Mouse (Mus musculus) hindbrain, embryonic 15.5 days (tissue): ENCODE measurements at regions not wholly inside any gene's neighbourhood (a gene's known extent, or its start where the extent isn't known, plus 50 kb on each side); places are given as distances from the start of the nearest gene placed in this dataset.

Source experiments
- ATAC-seq: fragments of 200-750 bp; cut with Nextera tagmentation; 2 replicates; pipeline ENCODE4 v1.8.0; 2017; ENCODE audit warnings: low read depth, moderate number of reproducible peaks, moderate TSS enrichment; ENCODE audit not compliant: low FRiP score
- H3K27ac ChIP-seq: fragments of 300-500 bp; sonication (generic); replicated peaks from 2 replicates; pipeline ENCODE4 v1.5.1; 2015; ENCODE audit warnings: mild to moderate bottlenecking, inconsistent platforms
- H3K27me3 ChIP-seq: fragments of 300-500 bp; sonication (generic); 2 replicates; pipeline ENCODE4 v1.6.1; 2015; ENCODE audit warnings: control low read depth, inconsistent platforms
- H3K36me3 ChIP-seq: fragments of 300-500 bp; sonication (generic); 2 replicates; pipeline ENCODE4 v1.6.1; 2015; ENCODE audit warnings: control low read depth, inconsistent platforms
- H3K4me1 ChIP-seq: fragments of 300-500 bp; sonication (generic); replicated peaks from 2 replicates; pipeline ENCODE4 v1.6.1; 2015; ENCODE audit warnings: control low read depth, inconsistent platforms
- H3K4me2 ChIP-seq: fragments of 300-500 bp; sonication (generic); 2 replicates; pipeline ENCODE4 v1.6.1; 2015; ENCODE audit warnings: moderate library complexity, mild to moderate bottlenecking, inconsistent platforms
- H3K4me3 ChIP-seq: fragments of 300-500 bp; sonication (generic); 2 replicates; pipeline ENCODE4 v1.5.1; 2015; ENCODE audit warnings: mild to moderate bottlenecking, inconsistent platforms
- H3K9ac ChIP-seq: fragments of 300-500 bp; sonication (generic); 2 replicates; pipeline ENCODE4 v1.6.1; 2015; ENCODE audit warnings: inconsistent platforms
- H3K9me3 ChIP-seq: fragments of 300-500 bp; sonication (generic); 2 replicates; pipeline ENCODE4 v1.6.1; 2016; ENCODE audit warnings: control low read depth, inconsistent platforms
- WGBS: fragments of 180-500 bp; shearing (Covaris S2); methylation state at CpG from one replicate; pipeline ENCODE4 v1.1.7; 2015; 5-methylcytosine and 5-hydroxymethylcytosine counted together

- H3K4me3 ChIP-seq, result no peak overlapping the region
- no peak overlapping the region for H3K9ac ChIP-seq
- WGBS, result 61% methylated on average over 8 of the region's 8 CpGs
- H3K36me3 ChIP-seq, result no peaks in the 10 kb centered on the region
- no peak overlapping the region for H3K4me2 ChIP-seq
- no peaks in the 10 kb centered on the region for H3K27me3 ChIP-seq
- H3K4me1 ChIP-seq, result no peaks in the 10 kb centered on the region
- ATAC-seq, result no peak
- H3K9me3 ChIP-seq, result no peaks in the 10 kb centered on the region
- H3K27ac ChIP-seq, result no peak overlapping the region
Observed at GRCm38 (mm10) chr1:42436366-42436998, 259.1 kb upstream of the Pou3f3 start.

GRCm38 (mm10) chr1:42468365-42468764 lies 227.2 kb upstream of the Pou3f3 start:
- H3K27me3 ChIP-seq, result 0 out of 2 replicates have a peak, but pooled peaks cover 3% of the 10 kb centered on the region
- H3K4me1 ChIP-seq, result peaks cover 15% of the 10 kb centered on the region
- no peak for ATAC-seq
- H3K36me3 ChIP-seq, result no peaks in the 10 kb centered on the region
- H3K4me2 ChIP-seq, result no peak overlapping the region
- WGBS, result 90% methylated on average over 3 of the region's 3 CpGs
- H3K9ac ChIP-seq, result no peak overlapping the region
- H3K4me3 ChIP-seq, result no peak overlapping the region
- no peaks in the 10 kb centered on the region for H3K9me3 ChIP-seq
- no peak overlapping the region for H3K27ac ChIP-seq

DNA sequence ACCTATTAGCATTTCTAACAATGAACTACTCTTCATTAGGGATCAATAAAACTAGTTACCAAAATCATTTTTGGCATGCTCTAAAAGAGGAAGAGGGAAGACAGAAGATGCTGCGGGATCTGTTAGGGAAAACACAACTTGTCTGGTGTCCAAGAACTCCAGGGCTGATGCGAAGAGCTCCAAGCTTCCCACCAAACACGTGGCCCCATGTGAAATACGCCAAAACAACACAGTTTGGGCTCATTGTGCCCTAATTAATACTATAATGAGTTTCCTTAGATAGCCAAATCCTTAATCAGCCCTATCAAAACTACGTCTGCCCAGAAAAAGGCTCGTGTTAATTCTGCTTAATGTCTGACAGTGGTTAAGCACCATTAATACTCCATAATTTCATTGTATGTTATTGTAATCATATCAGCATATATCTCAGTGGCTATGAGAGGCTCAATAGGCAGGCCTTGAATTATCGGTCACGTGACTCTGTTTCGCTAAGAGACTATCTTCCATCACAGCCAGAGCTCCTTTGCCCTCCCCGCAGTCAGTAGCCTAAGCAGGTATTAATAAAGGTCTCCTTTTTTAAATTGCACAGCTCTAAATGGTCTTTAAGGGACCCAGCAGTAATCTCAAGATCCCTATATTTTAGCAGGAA lies 223.6 kb upstream of the Pou3f3 start:
- WGBS, result 53% methylated on average over 10 of the region's 10 CpGs
- peak overlapping the region; percentile 45 for H3K27ac ChIP-seq

GRCm38 (mm10) chr1:42472495-42473230 lies 222.9 kb upstream of the Pou3f3 start:
- H3K4me3 ChIP-seq, result no peak overlapping the region
- peaks cover 19% of the 10 kb centered on the region for H3K4me1 ChIP-seq
- peak overlapping the region; percentile 31 for H3K4me2 ChIP-seq
- no peaks in the 10 kb centered on the region for H3K36me3 ChIP-seq
- ATAC-seq, result peak; percentile 81
- H3K27ac ChIP-seq, result peak overlapping the region; percentile 45
- no peak overlapping the region for H3K9ac ChIP-seq
- H3K9me3 ChIP-seq, result no peaks in the 10 kb centered on the region
- WGBS, result 22% methylated on average over 13 of the region's 13 CpGs
- no peaks in the 10 kb centered on the region for H3K27me3 ChIP-seq

More for the DNA sequence above, 223.6 kb upstream of the Pou3f3 start:
- Histone ChIP-seq H3K4me1 (peaks cover 19% of the 10 kb centered on the region), H3K4me2 (peak overlapping the region; percentile 31), H3K9ac (no peak overlapping the region), H3K27me3 (no peaks in the 10 kb centered on the region), H3K36me3 (no peaks in the 10 kb centered on the region), H3K4me3 (no peak overlapping the region), H3K9me3 (no peaks in the 10 kb centered on the region)
- ATAC-seq, result peak; percentile 61; the same call in 1 of the 2 replicates

- WGBS, result 52% methylated on average over 8 of the region's 8 CpGs
- Histone ChIP-seq H3K27me3 (no peaks in the 10 kb centered on the region), H3K4me2 (no peak overlapping the region), H3K9me3 (no peaks in the 10 kb centered on the region), H3K36me3 (no peaks in the 10 kb centered on the region), H3K9ac (no peak overlapping the region), H3K4me3 (no peak overlapping the region), H3K27ac (no peak overlapping the region), H3K4me1 (peaks cover 19% of the 10 kb centered on the region)
- ATAC-seq, result no peak
Observed at GRCm38 (mm10) chr1:42474197-42474596, 221.4 kb upstream of the Pou3f3 start.

DNA sequence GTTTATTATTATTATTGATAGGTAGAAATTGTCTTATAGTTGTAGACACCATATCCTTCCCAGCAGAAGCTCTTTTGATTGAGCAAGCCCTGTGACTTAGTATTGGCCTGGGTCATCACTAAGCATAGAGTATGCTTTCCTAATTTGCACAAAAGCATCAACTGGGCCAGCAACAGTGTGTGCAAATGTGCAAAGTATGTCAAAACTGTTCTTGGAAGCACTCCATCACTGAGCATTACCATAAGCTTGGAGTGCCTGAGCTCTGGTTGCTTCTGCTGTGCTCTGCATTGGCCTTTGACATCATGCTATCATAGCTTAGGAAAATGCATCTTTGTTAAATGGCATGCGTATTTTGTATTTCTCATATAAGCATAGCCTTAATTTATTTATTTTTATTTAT lies 220.7 kb upstream of the Pou3f3 start:
- Histone ChIP-seq H3K9ac (no peak overlapping the region), H3K9me3 (no peaks in the 10 kb centered on the region), H3K27ac (no peak overlapping the region), H3K4me3 (no peak overlapping the region), H3K4me2 (no peak overlapping the region), H3K4me1 (peaks cover 19% of the 10 kb centered on the region), H3K27me3 (no peaks in the 10 kb centered on the region), H3K36me3 (no peaks in the 10 kb centered on the region)
- no peak for ATAC-seq
- WGBS, result 94% methylated on average over 1 of the region's 1 CpGs

- Histone ChIP-seq H3K4me2 (no peak overlapping the region), H3K27ac (no peak overlapping the region), H3K4me1 (peaks cover 19% of the 10 kb centered on the region), H3K4me3 (no peak overlapping the region), H3K9ac (no peak overlapping the region), H3K9me3 (no peaks in the 10 kb centered on the region), H3K36me3 (no peaks in the 10 kb centered on the region), H3K27me3 (no peaks in the 10 kb centered on the region)
- 70% methylated on average over 2 of the region's 2 CpGs for WGBS
- no peak for ATAC-seq
Observed at GRCm38 (mm10) chr1:42475629-42476028, 219.9 kb upstream of the Pou3f3 start.

DNA sequence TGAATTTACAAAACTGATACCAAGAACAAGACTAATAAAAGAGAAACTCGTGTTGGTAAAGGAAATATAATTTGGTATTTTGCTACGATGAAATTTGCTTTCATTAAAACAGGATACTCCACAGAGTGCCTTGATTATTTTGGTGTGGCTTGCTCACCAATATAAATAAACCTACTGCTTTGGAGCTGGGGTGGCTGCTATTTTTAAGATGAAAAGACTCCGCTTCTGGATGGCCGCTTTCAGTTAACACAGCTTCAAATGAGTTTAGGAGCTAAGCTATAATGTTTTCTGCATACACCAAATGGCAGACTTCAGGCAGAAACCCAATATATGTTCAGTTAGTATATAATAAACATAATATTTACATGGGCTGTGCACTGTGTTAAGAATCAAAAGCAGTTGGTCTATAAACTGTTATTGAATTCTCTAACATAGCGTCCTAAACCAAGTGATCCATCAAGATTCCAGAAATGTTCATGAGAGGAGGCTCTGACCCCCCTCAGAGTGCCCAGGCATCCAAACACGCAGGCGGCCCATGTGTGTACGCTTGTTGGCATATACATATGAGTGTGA lies 215.1 kb upstream of the Pou3f3 start:
- Histone ChIP-seq H3K27me3 (no peaks in the 10 kb centered on the region), H3K36me3 (no peaks in the 10 kb centered on the region), H3K27ac (no peak overlapping the region), H3K4me3 (no peak overlapping the region), H3K9ac (no peak overlapping the region), H3K9me3 (no peaks in the 10 kb centered on the region), H3K4me1 (no peaks in the 10 kb centered on the region), H3K4me2 (no peak overlapping the region)
- ATAC-seq, result no peak
- 81% methylated on average over 8 of the region's 8 CpGs for WGBS

DNA sequence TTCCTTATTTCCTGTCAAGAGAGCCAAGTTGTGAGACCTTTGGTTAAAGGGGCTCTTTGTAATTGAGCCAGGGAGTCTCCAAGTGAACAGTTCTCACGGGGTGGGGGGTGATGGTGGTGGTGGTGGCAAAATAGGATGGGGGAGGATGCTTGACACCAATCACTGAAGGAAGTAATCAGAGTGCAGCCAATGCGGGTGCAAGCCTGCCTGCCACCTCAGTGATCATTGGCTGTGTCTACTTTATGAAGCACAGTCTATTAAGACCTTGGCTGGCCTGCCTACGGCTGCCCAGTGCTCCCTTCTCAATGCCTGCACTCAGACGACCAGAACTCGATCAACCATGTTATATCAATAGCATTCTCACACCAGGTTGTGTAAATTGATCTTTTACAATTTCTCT lies 206.0 kb upstream of the Pou3f3 start:
- Histone ChIP-seq H3K9me3 (no peaks in the 10 kb centered on the region), H3K27me3 (no peaks in the 10 kb centered on the region), H3K4me3 (no peak overlapping the region), H3K9ac (no peak overlapping the region), H3K27ac (no peak overlapping the region), H3K36me3 (no peaks in the 10 kb centered on the region), H3K4me2 (no peak overlapping the region), H3K4me1 (peaks cover 11% of the 10 kb centered on the region)
- 28% methylated on average over 5 of the region's 5 CpGs for WGBS
- ATAC-seq, result peak; percentile 78

DNA sequence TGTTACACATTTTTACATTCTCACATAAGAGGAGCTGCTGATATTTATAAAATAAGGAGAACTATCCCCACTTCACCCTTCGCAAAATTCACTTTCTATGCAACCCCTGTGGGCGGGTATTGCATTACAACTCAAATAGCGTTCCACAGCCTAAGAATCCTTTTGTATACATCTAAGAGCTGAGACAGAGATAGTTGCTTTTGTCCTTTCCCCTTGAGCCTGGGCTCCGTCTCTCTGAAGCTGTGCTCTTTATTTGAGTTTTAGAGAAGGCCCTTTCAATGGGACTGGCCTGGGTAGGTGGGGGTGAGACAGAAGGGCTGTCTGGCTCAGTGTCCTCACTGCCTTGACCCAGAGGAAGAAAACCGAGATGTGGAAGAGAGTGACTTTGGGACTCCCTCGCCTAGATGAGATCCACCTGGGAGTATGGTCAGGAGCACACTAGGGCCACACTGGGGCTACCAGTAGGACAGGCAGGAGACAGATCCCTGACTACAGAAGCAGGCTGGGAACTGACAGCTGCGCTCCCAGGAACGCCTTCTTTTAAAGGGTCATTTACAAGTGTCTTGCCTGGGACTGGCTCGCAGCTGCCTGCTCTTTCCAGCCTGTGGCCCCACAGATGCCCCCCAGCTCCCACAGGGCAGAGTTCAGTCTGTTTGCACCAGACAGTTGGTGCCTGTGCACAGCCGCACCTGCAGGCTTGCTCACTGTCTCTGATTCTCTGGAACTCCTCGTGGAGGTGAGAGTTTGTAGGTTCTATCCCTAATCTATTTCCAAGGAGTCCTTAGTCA lies 204.5 kb upstream of the Pou3f3 start:
- Histone ChIP-seq H3K4me2 (peak overlapping the region; percentile 78), H3K27ac (0 out of 2 replicates have a peak overlapping the region, but pooled peaks have one; percentile 20), H3K36me3 (no peaks in the 10 kb centered on the region), H3K9ac (no peak overlapping the region; the same call in 1 of the 2 replicates), H3K27me3 (no peaks in the 10 kb centered on the region), H3K4me1 (peaks cover 11% of the 10 kb centered on the region), H3K4me3 (peak overlapping the region; percentile 38), H3K9me3 (no peaks in the 10 kb centered on the region)
- ATAC-seq, result peak; percentile 79
- 14% methylated on average over 11 of the region's 11 CpGs for WGBS

GRCm38 (mm10) chr1:42491644-42492277 lies 203.8 kb upstream of the Pou3f3 start:
- H3K27ac ChIP-seq, result 0 out of 2 replicates have a peak overlapping the region, but pooled peaks have one; percentile 20
- WGBS, result 1% methylated on average over 35 of the region's 35 CpGs

More at GRCm38 (mm10) chr1:42491644-42492277, 203.8 kb upstream of the Pou3f3 start:
- Histone ChIP-seq H3K4me2 (peak overlapping the region; percentile 78), H3K4me1 (peaks cover 11% of the 10 kb centered on the region), H3K9me3 (no peaks in the 10 kb centered on the region), H3K4me3 (peak overlapping the region; percentile 38), H3K36me3 (no peaks in the 10 kb centered on the region), H3K27me3 (no peaks in the 10 kb centered on the region), H3K9ac (peak overlapping the region; percentile 52)
- ATAC-seq, result peak; percentile 66
